Mouse (Mus musculus) embryonic stem cell, embryonic (primary cell): ENCODE measurements around the gene Lrrc42.

Experiments used
- CTCF ChIA-PET, 4 experiments: fragments of 300-600 bp in 2 of 4; fragments of 350-600 bp in 2 of 4; sonication (Branson Sonifier 250); formaldehyde crosslinking; loops; one replicate each; lab custom pipeline; 2022; ENCODE audit warnings: inconsistent platforms in 2 of 4; lab: Charles Lee
- POLR2A ChIA-PET, 4 experiments: fragments of 300-600 bp in 2 of 4; fragments of 350-600 bp in 2 of 4; sonication (Branson Sonifier 250); formaldehyde crosslinking; loops; one replicate each; lab custom pipeline; 2022; ENCODE audit warnings: antibody characterized with exemption in 4 of 4, inconsistent platforms in 1 of 4; lab: Charles Lee

Gene Lrrc42

DNA sequence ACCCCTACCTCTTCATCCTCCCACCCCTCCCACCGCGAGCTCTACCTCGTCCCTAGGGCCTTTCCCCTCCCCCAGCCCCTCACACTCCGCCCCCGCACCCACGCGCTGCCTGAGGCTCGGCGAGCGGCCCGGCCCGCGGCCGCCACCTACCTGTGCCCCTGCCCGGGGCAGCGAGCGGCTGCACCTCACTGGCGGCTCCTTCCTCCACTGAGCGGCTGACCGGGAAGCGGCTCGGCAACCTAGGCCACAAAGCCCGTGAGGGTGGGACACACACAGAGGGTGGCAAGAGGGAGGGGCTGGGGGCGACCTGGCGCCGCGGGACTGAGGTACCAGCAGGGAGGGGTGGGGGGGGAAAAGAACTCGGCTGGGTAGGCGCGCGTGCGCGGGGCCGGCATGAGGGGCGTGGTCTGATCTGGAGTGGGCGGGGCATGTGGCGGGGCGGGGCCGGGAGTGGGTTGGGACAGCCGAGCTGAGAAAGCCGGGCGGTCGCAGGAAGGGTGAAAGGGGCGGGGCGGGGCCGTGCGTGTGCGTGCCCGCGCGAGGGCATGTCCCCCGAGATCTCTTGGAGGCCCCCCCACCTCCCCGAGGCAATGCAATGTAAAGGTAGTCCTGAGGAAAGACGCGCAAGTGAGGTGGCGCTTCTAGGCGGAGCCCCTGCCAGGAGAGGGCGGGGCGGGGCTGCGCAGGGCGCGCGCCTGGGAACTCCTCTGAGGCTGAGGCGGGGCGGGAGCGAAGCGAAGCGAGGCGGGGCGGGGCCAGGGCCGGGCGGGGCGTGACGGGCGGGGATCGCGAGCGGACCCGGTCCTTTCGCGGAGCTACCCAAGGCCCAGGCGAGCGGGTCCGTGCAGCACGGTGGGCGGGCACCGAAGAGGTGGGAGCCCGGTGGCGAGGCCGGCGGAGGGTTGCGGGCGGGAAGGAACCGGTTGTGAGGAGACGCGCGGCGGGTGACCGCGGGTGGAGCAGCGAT lies at the start of gene Lrrc42, which contains the start of gene Hspb11:
Gene Lrrc42 (minus strand): TSS at position 408 of the 967 bp plus-strand sequence.
Gene Hspb11 (plus strand): TSS at position 469 of the 967 bp plus-strand sequence.
- ChIA-PET CTCF (interaction anchor here in 3 of 4 experiments (0.6 to 2.4 kb wide), 11 partner anchors 15 to 1980 kb away, joined by 3 to 11 read pairs (median 6); partner anchors contain the start of gene Tmem59 (in 1 of the 3)), POLR2A (interaction anchor here (0.5 to 3.3 kb wide), 48 partner anchors 9 to 825 kb away, joined by 3 to 23 read pairs (median 4); partner anchors contain the start of genes Tmem59 (in 3 of the 4), Tceanc2 (in 2 of the 4), 0610037L13Rik (in 1 of the 4) and Dmrtb1 (in 1 of the 4))

DNA sequence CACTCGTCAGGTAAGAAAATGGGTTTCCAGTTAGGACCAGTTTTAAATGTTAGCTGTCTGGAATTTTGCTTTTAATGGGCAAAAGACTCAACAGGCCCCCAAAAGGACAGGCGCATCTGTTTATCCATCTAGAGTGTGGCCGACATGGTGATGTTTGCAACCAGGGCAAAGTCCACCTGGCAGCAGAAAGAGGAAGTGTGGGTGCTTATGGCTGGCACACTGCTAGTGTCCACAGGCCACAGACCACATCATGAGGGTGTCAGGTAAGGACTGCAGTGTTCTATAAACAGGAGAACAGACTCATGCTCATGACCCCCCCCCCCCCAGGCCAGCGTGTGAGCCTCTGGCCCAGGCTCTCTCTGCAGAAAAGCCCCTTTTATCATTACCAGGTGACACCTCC lies 49.5 kb upstream of the Lrrc42 start:
- ChIA-PET POLR2A (interaction anchor here in 1 of 4 experiments (1.0 kb wide), 1 partner anchor 47 kb away, joined by 3 read pairs; no protein-coding TSS in a partner anchor), CTCF (no interaction called here)

DNA sequence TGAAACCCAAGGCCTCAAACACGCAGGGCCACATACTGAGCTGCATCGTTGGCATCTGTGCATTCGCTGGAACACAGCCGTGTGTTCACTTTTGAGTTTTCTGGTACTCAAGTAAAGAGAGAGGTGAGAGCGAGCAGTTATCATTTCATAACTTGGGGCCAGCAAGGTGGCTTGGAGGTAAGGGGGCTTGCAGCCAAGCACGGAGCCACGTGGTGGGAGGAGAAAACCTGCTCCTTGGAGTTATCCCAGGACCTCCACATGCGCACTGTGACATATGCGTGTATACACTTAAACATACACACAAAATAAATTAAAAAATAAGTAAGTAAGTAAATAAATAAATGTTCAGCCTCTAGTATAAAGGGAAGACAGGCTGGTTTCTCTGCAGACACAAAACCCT lies 48.9 kb upstream of the Lrrc42 start:
- POLR2A ChIA-PET = no interaction called here

DNA sequence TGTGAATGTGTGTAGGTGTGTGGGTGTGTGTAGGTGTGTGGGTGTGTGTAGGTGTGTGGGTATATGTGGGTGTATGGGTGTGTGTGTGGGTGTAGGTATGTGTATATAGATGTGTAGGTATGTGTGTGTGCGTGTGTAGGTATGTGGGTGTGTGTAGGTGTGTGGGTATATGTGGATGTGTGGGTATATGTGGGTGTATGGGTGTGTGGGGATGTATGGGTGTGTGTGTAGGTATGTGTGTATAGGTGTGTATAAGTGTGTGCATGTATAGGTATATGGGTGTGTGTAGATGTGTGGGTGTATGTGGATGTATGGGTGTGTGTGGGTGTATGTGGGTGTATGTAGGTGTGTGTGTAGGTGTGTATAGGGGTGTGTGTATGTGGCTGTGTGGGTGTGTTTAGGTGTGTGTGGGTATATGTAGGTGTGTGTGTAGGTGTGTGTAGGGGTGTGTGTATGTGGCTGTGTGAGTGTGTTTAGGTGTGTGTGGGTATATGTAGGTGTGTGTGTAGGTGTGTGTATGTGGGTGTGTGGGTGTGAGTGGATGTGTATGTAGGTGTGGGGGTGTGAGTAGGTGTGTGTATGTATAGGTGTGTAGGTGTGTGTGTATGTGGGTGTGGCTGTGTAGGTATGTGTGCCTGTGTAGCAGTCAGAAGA lies 47.7 kb upstream of the Lrrc42 start:
- ChIA-PET POLR2A (no interaction called here), CTCF (interaction anchor here in 1 of 4 experiments (0.5 kb wide), 1 partner anchor 416 kb away, joined by 6 read pairs; no protein-coding TSS in a partner anchor)

More for the DNA sequence above, 48.9 kb upstream of the Lrrc42 start:
- CTCF ChIA-PET = no interaction called here

DNA sequence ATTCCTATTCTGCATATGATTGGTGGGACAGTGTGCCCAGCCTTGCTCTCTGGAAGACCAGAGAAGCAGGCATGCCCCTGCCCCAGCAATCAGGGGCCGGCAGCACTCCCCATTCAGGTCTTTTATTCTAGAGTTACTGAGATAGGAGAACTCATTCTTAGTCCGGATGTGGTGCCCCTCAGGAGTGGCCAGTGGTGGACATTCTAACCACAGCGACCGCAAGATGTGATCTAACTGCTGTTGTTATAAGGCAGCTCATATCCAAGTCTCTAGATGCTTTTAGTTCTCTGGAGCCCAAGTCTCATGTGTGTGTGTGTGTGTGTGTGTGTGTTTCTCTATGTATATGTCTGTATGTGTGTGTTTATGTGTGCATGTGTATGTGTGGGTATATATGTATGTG lies 47.0 kb upstream of the Lrrc42 start:
- ChIA-PET CTCF (interaction anchor here in 1 of 4 experiments (1.1 kb wide), 1 partner anchor 154 kb away, joined by 4 read pairs; no protein-coding TSS in a partner anchor), POLR2A (interaction anchor here in 2 of 4 experiments (0.6 to 1.0 kb wide), 5 partner anchors 13 to 47 kb away, joined by 3 to 7 read pairs (median 4); partner anchors contain the start of genes Hspb11 (in 1 of the 2) and Lrrc42 (in 1 of the 2))

DNA sequence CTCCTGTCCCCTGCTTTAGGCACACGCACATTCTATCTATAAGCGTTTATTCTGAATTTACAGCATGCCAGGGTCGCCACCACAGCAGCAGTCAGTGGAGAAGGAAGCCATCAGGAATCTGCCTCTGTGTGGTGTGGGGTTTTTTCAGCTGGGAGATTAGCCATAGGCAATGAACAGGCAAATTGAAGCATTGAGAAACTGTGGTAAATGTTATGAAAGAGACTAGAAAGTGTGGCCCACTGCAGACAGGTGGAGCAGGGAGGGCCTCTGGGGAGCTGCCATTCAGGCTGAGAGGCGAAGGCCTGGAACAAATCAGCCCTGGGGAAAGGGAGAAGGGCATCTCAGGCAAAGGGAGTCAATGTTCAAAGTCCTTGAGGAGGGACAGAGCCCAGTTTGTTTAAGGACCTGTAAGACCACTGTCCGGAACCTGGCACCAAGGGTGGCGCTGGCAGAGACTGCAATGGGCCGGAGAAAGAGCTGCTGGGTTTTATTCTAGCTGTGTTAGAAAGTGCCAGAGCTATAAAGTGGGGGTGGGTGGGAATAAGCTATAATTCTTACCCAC lies 46.5 kb upstream of the Lrrc42 start:
- CTCF ChIA-PET = interaction anchor here in 1 of 4 experiments (1.1 kb wide), 1 partner anchor 154 kb away, joined by 4 read pairs; no protein-coding TSS in a partner anchor
- POLR2A ChIA-PET = interaction anchor here in 2 of 4 experiments (0.6 to 1.0 kb wide), 5 partner anchors 13 to 47 kb away, joined by 3 to 7 read pairs (median 4); partner anchors contain the start of genes Hspb11 (in 1 of the 2) and Lrrc42 (in 1 of the 2)

DNA sequence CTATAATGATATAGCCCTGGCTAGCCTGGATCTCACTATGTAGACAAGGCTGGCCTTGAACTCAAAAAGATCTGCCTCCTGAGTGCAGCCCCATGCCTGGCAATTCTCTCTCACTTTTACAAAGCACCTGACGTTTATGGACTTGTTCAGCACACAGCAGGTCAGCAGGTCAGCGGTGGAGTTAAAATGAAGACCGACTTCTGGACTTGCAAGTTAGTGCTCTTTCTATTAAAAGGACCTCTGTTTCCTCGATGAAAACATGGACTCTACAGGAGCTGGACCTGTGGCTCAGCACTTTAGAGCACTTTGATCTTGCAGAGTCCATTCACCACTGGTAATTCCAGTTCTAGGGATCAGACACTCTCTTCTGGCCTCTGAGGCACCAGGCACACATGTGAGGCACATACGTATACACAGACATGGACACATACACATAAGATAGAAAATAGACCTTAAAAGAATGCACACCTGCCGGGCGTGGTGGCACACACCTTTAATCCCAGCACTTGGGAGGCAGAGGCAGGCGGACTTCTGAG lies 44.8 kb upstream of the Lrrc42 start:
- POLR2A ChIA-PET = interaction anchor here in 1 of 4 experiments (0.7 kb wide), 1 partner anchor 46 kb away, joined by 3 read pairs; no protein-coding TSS in a partner anchor
- CTCF ChIA-PET = no interaction called here

DNA sequence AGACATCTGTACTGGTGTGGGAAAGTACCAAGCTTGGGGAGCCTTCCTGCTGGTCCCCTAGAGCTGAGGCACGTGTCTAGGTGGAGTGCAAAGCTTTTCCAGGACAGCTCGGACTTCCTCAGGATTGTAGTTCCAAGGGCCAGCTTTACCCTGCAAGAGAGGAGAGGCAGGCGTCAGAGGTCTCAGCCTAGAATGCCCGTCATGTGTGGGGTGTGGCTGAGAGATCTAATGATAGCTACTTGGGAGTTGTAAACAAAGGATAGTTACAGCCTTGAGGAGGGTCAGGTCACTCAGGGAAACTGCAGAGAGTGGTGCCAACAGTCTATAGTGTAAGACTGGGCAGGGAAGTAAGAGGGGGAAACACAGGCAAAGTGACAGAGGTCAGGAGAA lies 38.9 kb upstream of the Lrrc42 start:
- POLR2A ChIA-PET = interaction anchor here in 2 of 4 experiments (1.0 to 3.1 kb wide), 6 partner anchors 9 to 114 kb away, joined by 3 to 15 read pairs (median 4); partner anchors contain the start of genes Hspb11 (in 1 of the 2), Lrrc42 (in 1 of the 2) and Tmem59 (in 1 of the 2)
- CTCF ChIA-PET = interaction anchor here in 1 of 4 experiments (0.9 kb wide), 1 partner anchor 409 kb away, joined by 5 read pairs; no protein-coding TSS in a partner anchor

DNA sequence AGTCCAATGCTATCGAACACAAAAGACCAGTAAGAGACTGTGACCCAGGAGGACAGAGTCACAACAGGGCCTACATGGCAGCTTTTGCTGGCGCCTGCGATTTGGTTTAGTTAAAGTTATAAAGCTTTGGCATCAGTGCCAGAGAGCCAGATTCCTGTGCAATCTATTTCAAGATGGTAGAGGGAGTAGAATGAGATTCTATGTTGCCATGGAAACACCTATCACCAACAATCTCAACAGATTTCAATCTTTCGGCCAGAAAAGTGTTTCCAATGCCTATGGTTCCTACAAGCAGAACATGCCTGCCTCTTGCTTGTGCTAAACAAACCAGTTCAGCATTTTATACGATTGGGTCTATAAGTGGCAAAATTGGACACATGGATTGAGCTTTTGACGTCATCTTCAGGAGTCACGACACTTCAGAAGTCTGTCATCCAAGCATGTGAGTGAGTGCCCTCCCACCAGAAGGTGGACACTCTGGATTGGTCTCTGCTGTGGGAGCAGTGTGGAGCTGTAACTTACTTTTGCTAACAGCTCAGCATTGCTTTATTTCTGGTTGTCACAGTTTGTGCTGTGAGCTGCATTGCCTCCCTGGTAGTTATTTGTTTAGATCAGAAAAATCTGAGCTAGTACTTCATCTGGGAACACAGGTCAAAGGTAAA lies 38.4 kb upstream of the Lrrc42 start:
- POLR2A ChIA-PET = interaction anchor here in 2 of 4 experiments (1.0 to 3.1 kb wide), 6 partner anchors 9 to 113 kb away, joined by 3 to 15 read pairs (median 4); partner anchors contain the start of genes Hspb11 (in 1 of the 2), Lrrc42 (in 1 of the 2) and Tmem59 (in 1 of the 2)
- CTCF ChIA-PET = interaction anchor here in 1 of 4 experiments (0.9 kb wide), 1 partner anchor 410 kb away, joined by 5 read pairs; no protein-coding TSS in a partner anchor

DNA sequence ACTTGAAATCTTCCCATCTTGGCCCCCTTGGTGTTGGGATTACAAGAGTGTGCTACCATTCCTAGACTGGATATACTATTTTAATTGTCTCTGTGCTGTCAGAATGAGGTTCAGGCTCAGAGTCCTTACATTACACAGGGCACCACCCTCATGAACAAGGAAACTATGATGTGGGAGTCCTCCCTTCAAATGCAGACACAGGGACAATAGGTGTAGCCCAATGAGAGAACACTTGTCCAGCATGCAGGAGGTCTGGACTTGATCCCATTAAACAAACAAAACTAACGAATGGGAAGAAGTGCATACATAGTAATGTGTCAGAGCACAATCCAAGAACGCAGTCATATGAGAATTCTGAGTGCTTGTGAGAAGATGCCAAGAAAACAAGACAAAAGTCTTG lies 34.2 kb upstream of the Lrrc42 start:
- ChIA-PET POLR2A (interaction anchor here in 2 of 4 experiments (0.8 to 0.9 kb wide), 3 partner anchors 10 to 54 kb away, joined by 3 read pairs; no protein-coding TSS in a partner anchor), CTCF (no interaction called here)

DNA sequence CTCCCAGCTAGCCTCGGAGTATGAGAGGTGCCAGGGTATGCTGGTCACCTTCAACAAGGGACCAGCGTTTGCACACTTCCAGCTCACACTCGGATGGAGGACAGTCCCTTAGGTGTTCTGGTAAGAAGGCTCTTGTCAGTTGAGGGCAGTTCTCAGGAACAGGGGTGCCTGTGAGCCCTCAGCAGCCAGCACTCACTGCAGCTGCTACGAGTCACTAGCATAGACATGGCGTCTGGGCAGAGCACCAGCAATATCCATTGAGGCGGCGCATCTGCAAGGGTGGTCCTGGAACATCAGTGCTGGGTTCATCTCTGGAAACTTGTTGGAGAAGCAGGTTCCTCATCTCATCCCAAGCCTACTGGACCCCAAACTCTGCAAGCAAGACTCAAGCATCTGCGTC lies 33.1 kb upstream of the Lrrc42 start:
- POLR2A ChIA-PET = interaction anchor here in 1 of 4 experiments (0.6 to 1.6 kb wide), 3 partner anchors 47 to 398 kb away, joined by 3 to 4 read pairs (median 3); no protein-coding TSS in a partner anchor
- CTCF ChIA-PET = interaction anchor here in 1 of 4 experiments (0.5 kb wide), 1 partner anchor 105 kb away, joined by 5 read pairs; no protein-coding TSS in a partner anchor

DNA sequence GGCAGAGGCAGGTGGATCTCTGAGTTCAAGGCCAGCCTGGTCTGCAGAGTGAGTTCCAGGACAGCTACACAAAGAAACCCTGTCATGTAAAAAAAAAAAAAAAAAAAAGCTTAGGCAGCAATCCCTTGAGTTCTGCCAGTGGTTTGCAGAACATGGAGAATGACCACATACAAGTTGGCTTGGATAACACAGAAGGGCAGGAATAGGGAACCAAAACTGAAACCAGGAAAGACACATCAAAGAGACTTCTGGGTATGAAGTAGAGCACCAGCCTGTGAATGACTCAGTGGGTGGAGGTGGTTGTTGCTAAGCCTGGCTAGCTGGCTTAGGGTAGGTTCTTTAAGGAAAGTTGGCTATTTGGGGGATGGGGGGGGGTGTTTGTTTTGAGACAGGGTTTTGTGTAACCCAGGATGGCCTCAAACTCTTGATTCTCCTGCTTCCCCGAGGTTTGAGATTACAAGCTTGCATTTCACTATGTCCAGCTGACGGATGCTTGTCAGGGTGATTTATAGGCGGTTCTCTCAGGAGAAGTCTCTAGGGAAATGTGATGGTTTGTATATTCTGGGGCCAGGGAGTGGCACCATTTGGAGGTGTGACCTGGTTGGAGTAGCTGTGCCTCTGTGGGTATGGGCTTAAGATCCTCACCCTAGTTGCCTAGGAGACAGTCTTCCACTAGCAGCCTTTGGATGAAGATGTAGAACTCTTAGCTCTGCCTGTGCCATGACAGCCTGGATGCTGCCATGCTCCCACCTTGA lies 32.3 kb upstream of the Lrrc42 start:
- CTCF ChIA-PET = no interaction called here
- POLR2A ChIA-PET = interaction anchor here in 3 of 4 experiments (0.6 to 1.6 kb wide), 8 partner anchors 8 to 82 kb away, joined by 3 to 7 read pairs (median 4); partner anchors contain the start of genes Hspb11 (in 1 of the 3) and Lrrc42 (in 1 of the 3)

DNA sequence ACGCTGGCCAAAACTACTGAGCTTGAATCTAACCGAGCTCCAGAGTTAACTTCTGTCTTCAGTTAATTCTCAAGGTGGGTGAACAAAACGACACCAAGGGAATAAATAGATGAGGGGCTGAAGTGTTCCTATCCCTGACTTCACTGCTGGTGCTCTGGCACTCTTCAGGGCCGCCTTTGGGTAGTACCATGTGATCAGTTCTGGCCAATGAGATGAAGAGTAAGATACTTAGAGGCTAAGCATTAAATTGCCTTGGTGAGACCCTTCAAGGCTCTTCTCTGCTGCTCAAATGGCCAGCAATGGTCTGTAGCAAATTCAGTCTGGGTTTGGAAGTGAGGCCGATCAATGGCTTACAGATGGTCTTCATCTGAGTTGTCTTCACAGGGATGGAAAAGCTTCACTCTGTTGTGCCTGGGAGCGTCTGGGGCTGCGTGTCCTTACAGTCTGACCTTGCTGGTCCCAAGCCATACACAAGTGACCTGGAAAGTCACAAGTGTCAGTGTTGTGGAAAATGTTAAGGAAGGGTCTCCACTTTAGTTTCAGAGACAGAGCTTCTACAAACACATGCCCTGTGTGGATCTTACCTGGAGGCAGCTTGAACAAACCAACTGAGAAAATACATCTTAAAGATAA lies 27.6 kb upstream of the Lrrc42 start:
- ChIA-PET CTCF (interaction anchor here in 1 of 4 experiments (0.5 kb wide), 1 partner anchor 371 kb away, joined by 4 read pairs; no protein-coding TSS in a partner anchor), POLR2A (interaction anchor here in 3 of 4 experiments (0.6 to 2.5 kb wide), 12 partner anchors 10 to 492 kb away, joined by 3 to 15 read pairs (median 4); no protein-coding TSS in a partner anchor)

DNA sequence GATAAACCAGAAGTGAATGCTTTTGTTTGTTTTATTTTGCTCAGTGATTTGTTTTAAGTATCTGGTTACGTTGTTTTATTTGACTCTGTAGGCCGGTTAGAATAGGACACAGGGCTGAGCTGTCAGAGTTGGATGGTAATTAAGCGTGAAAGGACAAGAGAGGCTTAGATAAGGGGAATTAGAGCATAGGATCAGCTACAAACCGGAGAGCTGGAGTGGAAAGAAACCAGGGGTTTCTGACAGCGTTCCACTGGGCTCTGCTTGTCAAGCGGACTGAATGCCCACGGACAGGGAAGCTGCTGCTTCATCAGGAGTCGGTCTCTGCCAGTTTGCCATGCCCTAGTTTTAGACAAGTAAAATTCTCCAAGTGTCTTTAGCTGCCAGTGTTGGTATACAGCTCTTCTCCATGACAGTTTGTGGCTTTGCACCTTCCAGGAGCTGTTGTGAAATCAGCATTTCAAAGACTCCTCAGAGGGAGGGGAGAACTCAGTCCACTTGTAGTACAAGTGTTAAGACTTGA lies 24.9 kb upstream of the Lrrc42 start:
- ChIA-PET CTCF (no interaction called here), POLR2A (interaction anchor here in 3 of 4 experiments (0.5 to 1.4 kb wide), 3 partner anchors 24 to 99 kb away, joined by 3 to 9 read pairs (median 4); no protein-coding TSS in a partner anchor)

DNA sequence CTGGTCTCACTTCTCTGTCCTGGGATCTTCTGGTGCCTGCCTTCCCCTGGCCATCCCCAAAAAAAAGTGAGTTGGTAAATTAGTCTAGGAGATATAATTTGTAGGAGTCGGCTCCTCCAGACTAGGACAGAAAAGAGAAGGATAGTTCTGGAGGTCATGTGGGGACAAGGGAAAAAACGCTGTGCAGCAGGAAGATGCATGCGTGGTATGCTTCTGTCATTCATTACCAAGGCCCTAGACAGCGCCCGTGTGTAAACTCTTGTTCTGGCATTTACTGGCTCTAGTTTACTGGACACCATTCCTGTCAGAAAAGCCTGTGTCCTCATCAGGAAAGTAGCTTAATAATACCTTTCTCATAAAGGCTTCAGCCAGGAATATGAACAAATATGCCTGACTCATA lies 21.2 kb upstream of the Lrrc42 start:
- ChIA-PET CTCF (no interaction called here), POLR2A (interaction anchor here in 1 of 4 experiments (0.7 to 1.6 kb wide), 2 partner anchors 17 to 835 kb away, joined by 3 to 4 read pairs; no protein-coding TSS in a partner anchor)
